Mouse (Mus musculus): ENCODE results near the gene Trpt1.

Gene Trpt1

GRCm38 (mm10) chr19:6996006-6996405, at the start of gene Trpt1, which contains the start of gene Nudt22:
Gene Trpt1 (plus strand): TSS chr19:6996131.
Gene Nudt22 (minus strand): TSS chr19:6996117.
- DNase-seq (ENCODE audit: low read depth, low spot score) = peak; percentile 81

- no peak for DNase-seq (ENCODE audit: low read depth, low spot score)
These were observed 48.2 kb upstream of the Trpt1 start for GRCm38 (mm10) chr19:6947742-6948141.

- no peak for DNase-seq (ENCODE audit: low read depth, low spot score)
These were observed 47.7 kb upstream of the Trpt1 start for GRCm38 (mm10) chr19:6948186-6948585.

- no peak for DNase-seq (ENCODE audit: low read depth, low spot score)
These were observed 46.4 kb upstream of the Trpt1 start for GRCm38 (mm10) chr19:6949532-6949931.

GRCm38 (mm10) chr19:6949951-6950350, 46.0 kb upstream of the Trpt1 start:
- no peak for DNase-seq (ENCODE audit: low read depth, low spot score)

GRCm38 (mm10) chr19:6950613-6951153, 45.2 kb upstream of the Trpt1 start:
- peak; percentile 61 for DNase-seq (ENCODE audit: low read depth, low spot score)

GRCm38 (mm10) chr19:6951381-6951968, 44.5 kb upstream of the Trpt1 start:
- peak; percentile 85 for DNase-seq (ENCODE audit: low read depth, low spot score)

- peak; percentile 48 for DNase-seq (ENCODE audit: low read depth, low spot score)
These were observed 43.8 kb upstream of the Trpt1 start for GRCm38 (mm10) chr19:6951994-6952711.

- peak; percentile 50 for DNase-seq (ENCODE audit: low read depth, low spot score)
These were observed 43.3 kb upstream of the Trpt1 start for GRCm38 (mm10) chr19:6952712-6953037.

GRCm38 (mm10) chr19:6954046-6954445, 41.9 kb upstream of the Trpt1 start:
- DNase-seq (ENCODE audit: low read depth, low spot score) = peak; percentile 32

- DNase-seq (ENCODE audit: low read depth, low spot score) = no peak
These were observed 40.5 kb upstream of the Trpt1 start for GRCm38 (mm10) chr19:6955424-6955823.

GRCm38 (mm10) chr19:6956461-6956860, 39.5 kb upstream of the Trpt1 start:
- no peak for DNase-seq (ENCODE audit: low read depth, low spot score)

GRCm38 (mm10) chr19:6968491-6969271, 27.2 kb upstream of the Trpt1 start:
- DNase-seq (ENCODE audit: low read depth, low spot score) = peak; percentile 26

- DNase-seq (ENCODE audit: low read depth, low spot score) = no peak
These were observed 26.7 kb upstream of the Trpt1 start for GRCm38 (mm10) chr19:6969291-6969664.

GRCm38 (mm10) chr19:6969665-6970381, 26.1 kb upstream of the Trpt1 start:
- DNase-seq (ENCODE audit: low read depth, low spot score) = peak; percentile 84

- peak; percentile 65 for DNase-seq (ENCODE audit: low read depth, low spot score)
These were observed 25.4 kb upstream of the Trpt1 start for GRCm38 (mm10) chr19:6970460-6971085.

- DNase-seq (ENCODE audit: low read depth, low spot score) = no peak
These were observed 24.3 kb upstream of the Trpt1 start for GRCm38 (mm10) chr19:6971644-6972043.

- DNase-seq (ENCODE audit: low read depth, low spot score) = no peak
These were observed 23.5 kb upstream of the Trpt1 start for GRCm38 (mm10) chr19:6972247-6972917.

GRCm38 (mm10) chr19:6973581-6974190, 22.2 kb upstream of the Trpt1 start:
- no peak for DNase-seq (ENCODE audit: low read depth, low spot score)
